Comparison of ENCODE assay signal across 21 mouse cellular contexts in the genomic region with DNA sequence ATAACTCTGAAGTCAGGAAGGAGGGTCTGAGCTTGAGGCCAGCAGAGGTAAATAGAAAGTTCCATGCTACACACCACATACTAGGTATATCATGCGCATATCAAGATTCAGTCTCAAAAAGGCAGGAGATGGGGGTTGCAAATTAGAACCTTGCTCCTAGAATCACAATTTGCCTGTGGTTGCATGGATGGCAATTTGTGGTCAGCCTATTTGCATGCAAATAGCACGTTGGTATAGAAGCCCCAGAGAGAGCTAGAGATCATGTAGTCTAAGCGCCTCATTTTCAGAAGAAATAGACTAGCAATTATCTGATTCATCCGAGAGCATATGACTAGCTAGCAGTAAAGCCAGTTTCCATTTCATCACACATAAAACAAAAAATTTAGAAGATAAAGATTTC. TPM values are rescaled to one million over a fixed set of nuclear protein-coding genes. Genes with fewer than 3 reads are reported as not detected.
A peak's percentile ranks its signal among the peaks of the same experiment; 100 is the strongest.
DNase-seq lines count a peak whose midpoint lies in the region; ATAC-seq lines count a peak whose summit lies in the region.
"Had no signal": no experiment of that assay in that cellular context is flagged by ENCODE, and none has a peak within 500 bp of the region (broad histone marks: within the 10 kb centered on the region; RNA-seq: fewer than 3 reads in every experiment).

No protein-coding gene starts in this region.

- 60% methylated on average over 4 of the region's 4 CpGs for WGBS in hindbrain, embryonic 12.5 days
- 78% methylated on average over 4 of the region's 4 CpGs for WGBS in hindbrain, embryonic 10.5 days
- WGBS in midbrain, embryonic 14.5 days = 47% methylated on average over 4 of the region's 4 CpGs
- 78% methylated on average over 4 of the region's 4 CpGs for WGBS in midbrain, embryonic 10.5 days

- H3K9me3 ChIP-seq in hindbrain, embryonic 12.5 days (replicated peaks) = no peaks in the 10 kb centered on the region
- no peaks in the 10 kb centered on the region for H3K9me3 ChIP-seq in hindbrain, embryonic 10.5 days
- H3K9me3 ChIP-seq in midbrain, embryonic 14.5 days (ENCODE audit: control insufficient read depth, low read length) = no peaks in the 10 kb centered on the region
- no peaks in the 10 kb centered on the region for H3K9me3 ChIP-seq in midbrain, embryonic 10.5 days (replicated peaks)
- H3K9me3 ChIP-seq: G1E; heart, embryonic 12.5 days; neural tube, embryonic 15.5 days had no signal

- H3K4me3 ChIP-seq in hindbrain, embryonic 12.5 days = no peak overlapping the region
- no peak overlapping the region for H3K4me3 ChIP-seq in hindbrain, embryonic 10.5 days
- H3K4me3 ChIP-seq in midbrain, embryonic 14.5 days (replicated peaks; ENCODE audit: low read depth, low read length) = no peak overlapping the region
- no peak overlapping the region for H3K4me3 ChIP-seq in midbrain, embryonic 10.5 days
- H3K4me3 ChIP-seq: gastrocnemius, adult 2 months; heart, embryonic 12.5 days; neural tube, embryonic 15.5 days had no signal

- H3K36me3 ChIP-seq in hindbrain, embryonic 12.5 days = 0 out of 2 replicates have a peak, but pooled peaks cover 3% of the 10 kb centered on the region
- peaks cover 6% of the 10 kb centered on the region for H3K36me3 ChIP-seq in hindbrain, embryonic 10.5 days
- no peaks in the 10 kb centered on the region for H3K36me3 ChIP-seq in midbrain, embryonic 14.5 days (ENCODE audit: control insufficient read depth, insufficient read depth, low read length)
- peaks cover 4% of the 10 kb centered on the region; the same call in 1 of the 2 replicates for H3K36me3 ChIP-seq in midbrain, embryonic 10.5 days
- H3K36me3 ChIP-seq in splenic B cell, adult 2 months (ENCODE audit: control insufficient read depth, insufficient read depth, low read length, poor library complexity, severe bottlenecking) = no peaks in the 10 kb centered on the region
- H3K36me3 ChIP-seq: neural tube, embryonic 15.5 days had no signal

- no peak for ATAC-seq in hindbrain, embryonic 12.5 days (ENCODE audit: low FRiP score)
- ATAC-seq in midbrain, embryonic 14.5 days (ENCODE audit: low FRiP score, low TSS enrichment) = no peak
- ATAC-seq: activated CD4-positive, CD25-positive, alpha-beta regulatory T cell, adult 4 months had no signal

- no peak for DNase-seq in hindbrain, embryonic 10.5 days (ENCODE audit: low spot score)
- DNase-seq in midbrain, embryonic 14.5 days = peak; percentile 9
- DNase-seq in midbrain, embryonic 10.5 days (ENCODE audit: low spot score) = no peak
- peak; percentile 28 for DNase-seq in brain, adult 2 months (ENCODE audit: low read depth, low spot score)
- DNase-seq in splenic B cell, adult 2 months (ENCODE audit: low read depth, low spot score) = peak; percentile 77
- DNase-seq in cerebellum, postnatal 4 days (ENCODE audit: low spot score in 2 of 2) = no peak
- DNase-seq: adrenal gland, postnatal 10 days; cerebellum, adult 11 months; cerebellum, postnatal 10 days; gastrocnemius, adult 2 months; heart, postnatal 14 days; kidney, adult 2 months; kidney, postnatal 10 days; lung, adult 2 months; right cerebral cortex, postnatal 25 days had no signal

- 0 out of 2 replicates have a peak overlapping the region, but pooled peaks have one; percentile 35 for H3K27ac ChIP-seq in hindbrain, embryonic 12.5 days
- no peak overlapping the region for H3K27ac ChIP-seq in hindbrain, embryonic 10.5 days
- no peak overlapping the region; the same call in 1 of the 2 replicates for H3K27ac ChIP-seq in midbrain, embryonic 14.5 days (replicated peaks; ENCODE audit: low read depth, low read length)
- H3K27ac ChIP-seq in midbrain, embryonic 10.5 days (replicated peaks) = no peak overlapping the region
- H3K27ac ChIP-seq: gastrocnemius, adult 2 months; neural tube, embryonic 15.5 days had no signal

- H3K4me1 ChIP-seq in hindbrain, embryonic 12.5 days = peaks cover 15% of the 10 kb centered on the region; the same call in 1 of the 2 replicates
- peaks cover 5% of the 10 kb centered on the region; the same call in 1 of the 2 replicates for H3K4me1 ChIP-seq in hindbrain, embryonic 10.5 days (replicated peaks)
- H3K4me1 ChIP-seq in midbrain, embryonic 14.5 days (ENCODE audit: control insufficient read depth, insufficient read depth, low read length) = no peaks in the 10 kb centered on the region
- peaks cover 12% of the 10 kb centered on the region; the same call in 1 of the 2 replicates for H3K4me1 ChIP-seq in midbrain, embryonic 10.5 days

- no peaks in the 10 kb centered on the region for H3K27me3 ChIP-seq in hindbrain, embryonic 12.5 days
- no peaks in the 10 kb centered on the region for H3K27me3 ChIP-seq in hindbrain, embryonic 10.5 days (ENCODE audit: insufficient read depth, poor library complexity, severe bottlenecking)
- no peaks in the 10 kb centered on the region for H3K27me3 ChIP-seq in midbrain, embryonic 14.5 days (ENCODE audit: control insufficient read depth, insufficient read depth, low read length)
- H3K27me3 ChIP-seq in midbrain, embryonic 10.5 days (ENCODE audit: low read depth, poor library complexity, severe bottlenecking) = no peaks in the 10 kb centered on the region
- H3K27me3 ChIP-seq in splenic B cell, adult 2 months (ENCODE audit: control insufficient read depth, insufficient read depth, low read length, poor library complexity, severe bottlenecking) = no peaks in the 10 kb centered on the region; the same call in none of the 2 replicates
- H3K27me3 ChIP-seq: heart, embryonic 12.5 days; neural tube, embryonic 15.5 days had no signal

- H3K9ac ChIP-seq in hindbrain, embryonic 12.5 days = no peak overlapping the region
- no peak overlapping the region for H3K9ac ChIP-seq in midbrain, embryonic 14.5 days (replicated peaks; ENCODE audit: low read length)
- H3K9ac ChIP-seq: heart, embryonic 12.5 days; neural tube, embryonic 15.5 days had no signal

- H3K4me2 ChIP-seq in hindbrain, embryonic 12.5 days (replicated peaks) = no peak overlapping the region
- no peak overlapping the region for H3K4me2 ChIP-seq in midbrain, embryonic 14.5 days (ENCODE audit: low read length)
- H3K4me2 ChIP-seq: heart, embryonic 12.5 days; liver, embryonic 11.5 days; neural tube, embryonic 15.5 days had no signal

RNA-seq across cellular contexts. Expression of gene Synj1, which starts 11.3 kb away (rescaled TPM):
- 33.9 and 35.7 TPM in 2 replicates for polyA plus RNA-seq in hindbrain, embryonic 12.5 days (2016; fragmentation: Nextera tagmentation; extraction: Ambion mirVana)
- polyA plus RNA-seq in hindbrain, embryonic 10.5 days (2016; fragmentation: Nextera tagmentation; extraction: Ambion mirVana) = 14.2 and 19.3 TPM in 2 replicates
- polyA plus RNA-seq in midbrain, embryonic 14.5 days (2014; fragmentation: Nextera tagmentation; extraction: Ambion mirVana) = 68.6 and 71.9 TPM in 2 replicates
- polyA plus RNA-seq in midbrain, embryonic 10.5 days (2016; fragmentation: Nextera tagmentation; extraction: Ambion mirVana) = 14.8 and 18.1 TPM in 2 replicates

RNA-seq across cellular contexts. Expression of gene Paxbp1, which starts 44.5 kb away (rescaled TPM):
- polyA plus RNA-seq in hindbrain, embryonic 12.5 days (2016; fragmentation: Nextera tagmentation; extraction: Ambion mirVana) = 104 and 113 TPM in 2 replicates
- polyA plus RNA-seq in hindbrain, embryonic 10.5 days (2016; fragmentation: Nextera tagmentation; extraction: Ambion mirVana) = 54.4 and 58.3 TPM in 2 replicates
- 83.8 and 96.8 TPM in 2 replicates for polyA plus RNA-seq in midbrain, embryonic 14.5 days (2014; fragmentation: Nextera tagmentation; extraction: Ambion mirVana)
- 60.9 and 75.3 TPM in 2 replicates for polyA plus RNA-seq in midbrain, embryonic 10.5 days (2016; fragmentation: Nextera tagmentation; extraction: Ambion mirVana)

Comparison
In these comparisons a context has a peak if more than half of its experiments do, and no peak if none do; other contexts are left out.
1. DNase-seq: peak in midbrain, embryonic 14.5 days (single experiment), brain, adult 2 months (single experiment) and splenic B cell, adult 2 months (single experiment); none in hindbrain, embryonic 10.5 days (single experiment), midbrain, embryonic 10.5 days (single experiment) and cerebellum, postnatal 4 days (0 of 2).